Mouse (Mus musculus): Measurements from ENCODE around the gene Klhl15.
A peak's percentile ranks its signal among the peaks of the same experiment; 100 is the strongest.

DNA sequence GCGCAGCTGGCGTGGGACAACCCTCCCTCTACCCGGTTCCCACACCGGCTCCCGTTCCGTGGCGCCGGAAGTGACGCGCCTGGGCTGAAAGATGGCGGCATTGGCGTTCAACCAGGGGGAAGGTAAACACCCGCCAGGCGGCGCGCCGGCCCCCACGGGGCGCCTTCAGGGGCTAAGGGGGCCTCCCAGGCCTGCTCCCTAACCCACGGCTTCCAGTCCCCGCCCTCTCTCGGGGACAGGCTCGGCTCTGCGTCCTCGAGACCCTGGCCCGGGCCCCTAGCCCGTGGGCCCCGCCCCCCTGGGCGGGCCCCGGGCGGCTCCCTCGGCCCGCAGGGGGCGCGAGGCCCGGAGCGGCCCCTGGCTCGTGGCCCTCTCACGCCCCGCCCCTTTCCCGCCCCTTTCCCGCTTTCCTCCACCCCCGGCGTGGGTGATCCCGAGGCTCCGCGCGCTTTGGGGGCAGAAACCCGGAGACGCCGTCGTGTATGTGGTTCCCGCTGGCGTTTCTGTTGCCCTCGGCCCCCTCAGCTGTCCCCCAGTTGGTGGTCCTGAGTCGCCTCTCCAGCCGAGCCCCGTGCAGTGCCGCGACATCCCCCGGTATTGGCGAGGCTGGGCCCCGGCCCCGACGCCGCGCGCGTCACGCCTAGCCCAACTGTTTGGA is at the start of gene Klhl15:
- peak; percentile 46; the same call in 1 of the 2 replicates for TF ChIP-seq POLR2A (IDR thresholded peaks at IDR 0.05; ENCODE audit: control insufficient read depth, extremely low read depth, insufficient read depth, low read length, poor library complexity)
- peak; percentile 37; the same call in 1 of the 2 replicates for TF ChIP-seq CTCF (IDR thresholded peaks at IDR 0.05; ENCODE audit: borderline replicate concordance, control insufficient read depth, extremely low read depth, insufficient read depth, low read length, poor library complexity)

All from thymus, adult 2 months (tissue).